Mouse (Mus musculus) inflammation-experienced regulatory T-cells, adult 6 months (primary cell): Measurements from ENCODE around the gene Tada3. TPM values are rescaled to one million over a fixed set of nuclear protein-coding genes. Genes with fewer than 3 reads are reported as not detected.
"Not testable (repeated sequence)": the region's sequence is repeated elsewhere in the genome, so short reads cannot be mapped to it uniquely, and the experiment has no call there.

ENCODE experiments used
- ATAC-seq: one replicate; pipeline ENCODE4 v1.8.0; 2017
- polyA plus RNA-seq, 3 experiments: library from polyadenylated mRNA; unstranded; fragments of 100-300 nt; shearing (Covaris generic); gene quantifications; one replicate each; pipeline ENCODE4 v1.2.1; 2017

The Tada3 gene
- polyA plus RNA-seq, 3 experiments from 2014 or later: 27.5 to 44.5 (median 43.3) TPM

DNA sequence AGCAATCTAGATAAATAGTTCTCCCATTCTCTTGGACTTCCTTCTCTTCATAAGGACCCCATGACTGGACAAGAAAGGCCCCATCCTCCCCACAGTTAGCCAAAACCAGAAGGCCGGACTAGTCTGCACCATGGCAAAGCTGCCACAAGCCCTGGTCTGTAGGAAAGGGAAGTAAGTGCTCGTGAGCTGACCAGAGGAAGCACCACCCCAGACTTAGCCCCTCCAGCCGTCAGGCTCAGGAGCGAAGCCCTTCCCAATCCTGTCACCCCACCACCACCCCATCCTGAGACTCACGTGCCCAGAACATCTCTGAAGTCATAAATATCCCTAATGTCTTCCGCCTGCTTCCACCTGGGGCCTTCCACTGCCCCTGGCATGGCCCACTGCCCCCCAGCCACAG lies 36.1 kb downstream of the Tada3 start:
- no peak for ATAC-seq

DNA sequence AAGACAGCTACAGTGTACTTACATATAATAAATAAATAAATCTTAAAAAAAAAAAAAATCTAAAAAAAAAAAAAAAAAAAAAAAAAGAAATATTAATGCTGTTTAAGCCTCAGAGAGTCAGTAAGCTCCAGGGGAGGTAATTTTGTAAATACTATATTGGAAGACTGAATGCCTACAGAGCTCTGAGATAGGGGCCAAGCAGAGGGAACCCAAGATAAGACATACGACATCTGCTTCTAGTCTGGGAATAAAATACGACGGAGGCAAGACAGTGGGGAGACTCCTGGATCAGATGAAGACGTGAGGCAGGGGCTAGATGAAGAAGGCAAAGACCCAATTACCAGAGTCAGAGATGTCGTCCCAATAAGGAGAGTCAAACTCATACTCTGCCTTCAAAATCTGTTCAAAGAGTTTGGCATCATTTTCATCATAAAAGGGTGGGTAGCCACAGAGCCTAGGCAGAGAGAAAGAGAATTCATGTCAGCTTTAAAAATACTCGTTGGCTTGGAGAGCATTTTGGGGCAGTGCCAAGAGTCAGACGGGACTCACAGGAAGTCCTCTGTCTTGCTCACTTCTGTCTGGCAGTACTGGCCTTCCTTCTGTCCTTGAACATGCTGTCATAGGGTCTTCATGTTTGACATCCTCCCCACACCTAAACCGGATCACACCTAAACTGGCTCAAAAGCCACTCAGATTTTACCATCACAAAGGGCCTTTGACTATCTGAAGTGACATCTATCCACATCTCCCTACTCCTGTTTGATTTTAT lies 40.6 kb downstream of the Tada3 start:
- no peak for ATAC-seq

- ATAC-seq: no peak
Measured at GRCm38 (mm10) chr6:113334216-113334615, 43.5 kb downstream of the Tada3 start.

GRCm38 (mm10) chr6:113333137-113333950 lies 44.3 kb downstream of the Tada3 start:
- ATAC-seq: no peak

- ATAC-seq: not testable (repeated sequence)
Measured at GRCm38 (mm10) chr6:113332734-113333133, 44.9 kb downstream of the Tada3 start.

GRCm38 (mm10) chr6:113331721-113332120 lies 46.0 kb downstream of the Tada3 start:
- ATAC-seq: no peak

- peak; percentile 11 for ATAC-seq
Measured at GRCm38 (mm10) chr6:113330547-113330946, 47.1 kb downstream of the Tada3 start.

- ATAC-seq: no peak
Measured at GRCm38 (mm10) chr6:113329396-113329795, 48.3 kb downstream of the Tada3 start.

DNA sequence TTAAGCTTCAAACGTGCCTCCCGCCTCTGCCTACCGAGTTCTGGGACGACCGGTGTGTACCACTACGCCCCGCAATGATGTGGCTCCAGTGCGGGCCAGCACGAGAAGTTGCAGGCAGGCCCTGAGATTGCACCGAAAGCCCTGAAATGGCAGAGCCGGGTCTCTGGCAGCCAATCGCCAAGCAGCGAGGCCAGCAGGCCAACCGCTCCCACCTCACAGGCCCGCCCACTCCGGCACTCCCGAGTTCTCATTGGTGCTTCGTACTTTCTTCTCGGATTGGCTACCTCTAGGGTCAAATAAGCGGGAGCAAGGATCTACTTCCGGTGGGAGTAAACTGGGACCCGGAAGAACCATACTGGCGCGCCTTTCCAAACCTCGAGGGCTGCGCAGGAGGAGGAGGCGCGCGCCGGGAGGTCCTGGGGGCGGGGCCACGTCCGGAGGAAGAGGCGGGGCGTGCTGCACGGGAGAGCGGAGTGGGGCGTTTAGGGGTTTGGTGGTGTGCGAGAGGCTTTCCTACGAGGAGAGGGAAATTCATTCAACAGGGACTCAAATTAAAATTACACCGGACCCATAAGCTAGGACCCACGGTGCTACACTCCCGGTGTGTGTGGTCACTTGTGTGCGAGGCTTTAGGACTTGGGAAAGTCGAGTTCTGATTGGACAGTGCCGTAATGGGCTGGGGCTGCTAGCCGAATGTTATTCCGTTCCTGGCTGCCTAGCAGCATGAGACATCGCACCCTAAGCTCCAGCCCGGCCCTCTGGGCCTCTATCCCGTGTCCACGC lies 51.0 kb downstream of the Tada3 start, which contains the start of gene Ogg1:
TSS of gene Ogg1 (plus strand) at position 440 of the 783 bp plus-strand sequence.
- peak; percentile 94 for ATAC-seq

Other genes starting within 250 kb of the Tada3 start
- gene Lhfpl4, start 182.5 kb downstream of the Tada3 start, polyA plus RNA-seq: under 1 TPM in 2 of 3 experiments, not detected in 1; 0.84 to 0.95 TPM
- gene Mtmr14, start 140.0 kb downstream of the Tada3 start, polyA plus RNA-seq: 10 to 100 TPM; 12.0 to 18.4 (median 16.2) TPM
- gene Cpne9, start 95.6 kb downstream of the Tada3 start, polyA plus RNA-seq: under 1 TPM in 2 of 3 experiments, not detected in 1; 0.21 to 0.22 TPM
- gene Brpf1, start 70.7 kb downstream of the Tada3 start, polyA plus RNA-seq: 10 to 100 TPM in 2 of 3 experiments, 1 to 10 TPM in 1; 9.2 to 15.3 (median 13.7) TPM
- gene Ogg1, start 50.9 kb downstream of the Tada3 start, polyA plus RNA-seq: 10 to 100 TPM; 12.7 to 23.8 (median 20.9) TPM
- 1 to 10 TPM; 1.3 to 2.6 (median 2.2) TPM for gene Camk1, start 33.9 kb downstream of the Tada3 start, polyA plus RNA-seq
- 100 to 1,000 TPM; 516 to 980 (median 581) TPM for gene Arpc4, start 232 bp upstream of the Tada3 start, polyA plus RNA-seq
- 10 to 100 TPM in 2 of 3 experiments, 1 to 10 TPM in 1; 6.6 to 18.5 (median 16.4) TPM for gene Ttll3, start 11.4 kb upstream of the Tada3 start, polyA plus RNA-seq
- gene Rpusd3, start 41.5 kb upstream of the Tada3 start, polyA plus RNA-seq: 10 to 100 TPM in 2 of 3 experiments, 1 to 10 TPM in 1; 6.5 to 13.4 (median 12.0) TPM
- not detected for gene Cidec, start 57.9 kb upstream of the Tada3 start, polyA plus RNA-seq
- gene Jagn1, start 64.7 kb upstream of the Tada3 start, polyA plus RNA-seq: 10 to 100 TPM; 50.3 to 60.1 (median 56.3) TPM
- 1 to 10 TPM in 2 of 3 experiments, under 1 TPM in 1; 0.69 to 8.2 (median 1.9) TPM for gene Il17re, start 80.6 kb upstream of the Tada3 start, polyA plus RNA-seq
- under 1 TPM in 2 of 3 experiments, not detected in 1; 0.32 to 0.47 TPM for gene Il17rc, start 93.5 kb upstream of the Tada3 start, polyA plus RNA-seq
- 1 to 10 TPM; 6.1 to 9.2 (median 8.1) TPM for gene Creld1, start 105.4 kb upstream of the Tada3 start, polyA plus RNA-seq
- gene Prrt3, start 124.0 kb upstream of the Tada3 start, polyA plus RNA-seq: under 1 TPM in 1 of 3 experiments, not detected in 2; 0.17 TPM
- gene Emc3, start 153.8 kb upstream of the Tada3 start, polyA plus RNA-seq: 10 to 100 TPM; 57.0 to 69.1 (median 62.4) TPM
- 1 to 10 TPM; 1.4 to 9.7 (median 2.0) TPM for gene Fancd2, start 153.8 kb upstream of the Tada3 start, polyA plus RNA-seq
- gene Fancd2os, start 222.8 kb upstream of the Tada3 start, polyA plus RNA-seq: not detected
- 100 to 1,000 TPM; 274 to 315 (median 285) TPM for gene Brk1, start 226.9 kb upstream of the Tada3 start, polyA plus RNA-seq
- gene Vhl, start 246.1 kb upstream of the Tada3 start, polyA plus RNA-seq: 10 to 100 TPM in 2 of 3 experiments, 1 to 10 TPM in 1; 9.9 to 12.3 (median 12.0) TPM